Mouse (Mus musculus) stomach, embryonic 15.5 days (tissue): ENCODE results near the gene Cdh23. TPM values are rescaled to one million over a fixed set of nuclear protein-coding genes. Genes with fewer than 3 reads are reported as not detected.

Experiments used
- ATAC-seq: fragments of 200-750 bp; cut with Nextera tagmentation; 2 replicates; pipeline ENCODE4 v1.8.0; 2017; ENCODE audit warnings: low read depth, moderate number of reproducible peaks, moderate TSS enrichment; ENCODE audit not compliant: insufficient read depth, low FRiP score
- H3K27ac ChIP-seq: fragments of 300-500 bp; sonication (generic); 2 replicates; pipeline ENCODE4 v1.5.1; 2015; ENCODE audit warnings: mild to moderate bottlenecking, inconsistent platforms
- H3K27me3 ChIP-seq: fragments of 300-500 bp; sonication (generic); replicated peaks from 2 replicates; pipeline ENCODE4 v1.6.1; 2015; ENCODE audit warnings: inconsistent platforms
- H3K36me3 ChIP-seq: fragments of 300-500 bp; sonication (generic); 2 replicates; pipeline ENCODE4 v1.6.1; 2015; ENCODE audit warnings: inconsistent platforms
- H3K4me1 ChIP-seq: fragments of 300-500 bp; sonication (generic); 2 replicates; pipeline ENCODE4 v1.6.1; 2015; ENCODE audit warnings: inconsistent platforms
- H3K4me2 ChIP-seq: fragments of 300-500 bp; sonication (generic); 2 replicates; pipeline ENCODE4 v1.6.1; 2015; ENCODE audit warnings: mild to moderate bottlenecking, inconsistent platforms
- H3K4me3 ChIP-seq: fragments of 300-500 bp; sonication (generic); replicated peaks from 2 replicates; pipeline ENCODE4 v1.5.1; 2015; ENCODE audit warnings: inconsistent platforms
- H3K9ac ChIP-seq: fragments of 300-500 bp; sonication (generic); 2 replicates; pipeline ENCODE4 v1.6.1; 2015; ENCODE audit warnings: inconsistent platforms
- H3K9me3 ChIP-seq: fragments of 300-500 bp; sonication (generic); 2 replicates; pipeline ENCODE4 v1.6.1; 2016; ENCODE audit warnings: inconsistent platforms
- WGBS: fragments of 180-500 bp; shearing (Covaris S2); methylation state at CpG from one replicate; pipeline ENCODE4 v1.1.7; 2015; 5-methylcytosine and 5-hydroxymethylcytosine counted together
- polyA plus RNA-seq: library from polyadenylated mRNA; unstranded; fragments of >200 nt; fragmentation: Nextera tagmentation; extraction: Ambion mirVana; gene quantifications from 2 replicates; pipeline ENCODE4 v1.2.1, GENCODE M21; 2015

The Cdh23 gene
- polyA plus RNA-seq, 1 experiment from 2014 or later = 0.44 TPM

DNA sequence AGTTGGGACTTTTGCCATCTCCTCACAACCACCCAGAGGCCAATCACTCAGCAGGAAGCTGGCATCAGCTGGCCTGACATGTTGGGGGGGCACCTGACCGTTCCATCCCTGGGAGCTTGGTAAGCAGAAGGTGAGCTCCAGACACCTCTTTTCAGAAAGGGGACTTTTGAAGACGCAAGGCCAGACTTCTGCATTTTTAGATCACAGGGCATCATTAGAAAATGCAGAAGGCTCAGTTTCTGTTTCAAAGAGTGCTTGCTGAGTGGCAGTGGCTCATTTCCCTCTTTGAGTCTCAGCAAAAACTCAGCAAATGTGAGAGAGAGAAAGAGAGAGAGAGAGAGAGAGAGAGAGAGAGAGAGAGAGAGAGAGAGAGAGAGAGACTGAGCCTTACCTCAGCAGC, 8.8 kb upstream of the Cdh23 start:
- H3K4me2 ChIP-seq = no peak overlapping the region
- no peak overlapping the region for H3K9ac ChIP-seq
- no peak overlapping the region for H3K4me3 ChIP-seq
- 56% methylated on average over 2 of the region's 2 CpGs for WGBS
- no peak for ATAC-seq
- no peaks in the 10 kb centered on the region for H3K27me3 ChIP-seq
- H3K4me1 ChIP-seq = no peaks in the 10 kb centered on the region
- no peaks in the 10 kb centered on the region for H3K9me3 ChIP-seq
- H3K36me3 ChIP-seq = no peaks in the 10 kb centered on the region
- H3K27ac ChIP-seq = no peak overlapping the region

DNA sequence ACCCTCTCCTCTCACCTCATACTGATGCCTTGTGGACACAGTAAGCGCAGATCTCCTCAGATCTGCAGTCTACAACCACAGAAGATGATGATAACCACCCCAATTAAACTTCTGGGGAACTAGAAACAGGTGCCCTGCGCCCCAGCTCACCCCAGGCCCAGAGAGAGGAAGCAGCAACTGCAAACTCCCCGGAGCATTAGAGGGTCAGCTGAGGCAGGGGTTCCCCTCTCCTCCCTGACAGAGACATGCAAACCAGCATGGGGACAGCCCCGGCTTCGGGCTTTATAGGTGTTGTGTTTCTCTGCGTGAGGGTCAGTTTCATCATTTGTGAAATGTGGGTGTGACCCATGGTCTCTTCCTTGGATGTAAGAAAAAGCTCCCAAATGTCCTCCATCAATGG, 1.5 kb upstream of the Cdh23 start:
- peaks cover 11% of the 10 kb centered on the region; the same call in 1 of the 2 replicates for H3K27me3 ChIP-seq
- no peaks in the 10 kb centered on the region for H3K36me3 ChIP-seq
- no peak for ATAC-seq
- no peak overlapping the region for H3K4me2 ChIP-seq
- no peak overlapping the region for H3K27ac ChIP-seq
- no peaks in the 10 kb centered on the region for H3K4me1 ChIP-seq
- H3K9me3 ChIP-seq = no peaks in the 10 kb centered on the region
- no peak overlapping the region for H3K4me3 ChIP-seq
- no peak overlapping the region for H3K9ac ChIP-seq
- 82% methylated on average over 6 of the region's 6 CpGs for whole genome bisulfite sequencing

DNA sequence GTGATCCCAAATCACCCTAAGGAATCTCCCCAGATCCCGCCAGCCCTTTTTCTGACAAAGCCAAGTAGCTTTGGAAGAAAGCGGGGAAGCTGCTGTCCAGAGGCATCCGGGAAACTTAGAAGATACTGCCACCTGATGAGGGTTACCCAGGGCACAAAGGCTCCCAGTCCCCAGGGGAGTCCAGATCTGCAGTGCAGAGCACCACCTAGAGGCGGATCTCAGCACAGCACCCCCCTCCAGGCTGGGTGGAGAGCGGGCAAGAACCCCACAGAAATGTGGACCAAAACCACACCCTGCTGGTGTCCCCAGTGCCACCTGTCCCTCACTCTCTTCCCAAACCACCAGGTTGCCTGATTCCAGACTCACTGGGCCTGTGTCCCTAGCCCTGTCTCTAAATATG, 685 bp upstream of the Cdh23 start:
- no peak overlapping the region for H3K27ac ChIP-seq
- ATAC-seq = 0 out of 2 replicates have a peak, but pooled peaks have one; percentile 53
- 13% methylated on average over 5 of the region's 5 CpGs for WGBS
- H3K9me3 ChIP-seq = no peaks in the 10 kb centered on the region
- no peak overlapping the region for H3K9ac ChIP-seq
- no peaks in the 10 kb centered on the region for H3K4me1 ChIP-seq
- H3K27me3 ChIP-seq = peaks cover 11% of the 10 kb centered on the region; the same call in 1 of the 2 replicates
- no peak overlapping the region for H3K4me2 ChIP-seq
- no peak overlapping the region for H3K4me3 ChIP-seq
- H3K36me3 ChIP-seq = no peaks in the 10 kb centered on the region

DNA sequence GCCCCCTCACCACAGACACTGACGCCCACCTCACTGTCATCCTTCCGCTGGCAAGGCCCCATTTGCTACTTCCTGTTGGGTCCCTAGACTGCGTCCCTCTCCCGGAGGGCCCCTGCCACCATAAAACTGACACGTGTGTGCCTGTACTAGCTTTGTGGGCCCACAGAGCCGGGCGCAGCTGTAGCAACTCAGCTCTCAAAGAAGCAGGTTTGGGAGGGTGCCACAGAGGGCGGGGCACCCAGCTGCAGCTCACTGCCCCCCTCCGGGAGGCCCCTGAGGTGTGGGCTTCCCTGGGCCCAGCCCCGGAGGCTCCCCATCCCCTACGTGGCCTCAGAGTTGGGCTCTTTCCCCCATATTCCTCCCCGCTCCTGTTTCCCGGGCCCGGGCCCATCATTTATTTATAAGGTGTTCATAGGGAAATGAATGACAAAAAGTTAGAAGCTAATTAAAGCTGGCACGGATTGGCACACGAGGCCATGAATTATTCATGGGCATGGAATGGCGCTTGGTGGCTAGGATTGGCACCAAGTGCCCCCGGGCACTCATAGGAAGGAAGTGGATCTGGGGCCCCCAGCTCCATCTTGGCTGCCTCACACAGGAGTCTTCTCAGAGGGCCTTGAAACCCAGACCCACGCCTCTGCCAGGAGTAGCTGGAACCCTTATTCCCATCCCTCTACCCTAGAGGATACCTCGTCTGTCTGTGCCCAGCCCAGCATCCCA, 4.5 kb downstream of the Cdh23 start:
- H3K4me1 ChIP-seq = 0 out of 2 replicates have a peak, but pooled peaks cover 2% of the 10 kb centered on the region
- H3K9ac ChIP-seq = no peak overlapping the region
- ATAC-seq = no peak
- H3K9me3 ChIP-seq = no peaks in the 10 kb centered on the region
- no peak overlapping the region for H3K27ac ChIP-seq
- H3K36me3 ChIP-seq = no peaks in the 10 kb centered on the region
- no peak overlapping the region for H3K4me3 ChIP-seq
- 72% methylated on average over 20 of the region's 20 CpGs for WGBS
- peaks cover 27% of the 10 kb centered on the region for H3K27me3 ChIP-seq
- no peak overlapping the region for H3K4me2 ChIP-seq

DNA sequence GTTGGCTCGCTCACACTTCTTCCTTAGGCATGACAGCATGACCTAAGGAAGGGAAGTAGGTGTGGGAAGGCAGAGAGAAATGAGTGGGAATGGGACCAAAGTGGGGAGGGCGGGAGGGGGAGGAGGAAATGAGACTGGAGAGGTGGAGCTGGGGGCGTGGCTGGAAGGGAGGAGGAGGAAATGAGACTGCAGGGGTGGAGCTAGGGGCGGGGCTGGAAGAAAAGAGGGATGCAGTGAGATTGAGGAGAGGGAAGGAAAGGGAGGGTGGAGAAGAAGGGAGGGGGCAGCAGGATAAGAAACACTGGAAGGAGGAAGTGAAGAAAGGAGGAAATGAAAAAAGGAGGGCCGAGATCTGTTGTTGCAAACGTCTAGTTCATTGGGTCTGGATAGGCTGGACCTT, 5.3 kb downstream of the Cdh23 start:
- no peak overlapping the region for H3K9ac ChIP-seq
- no peaks in the 10 kb centered on the region for H3K36me3 ChIP-seq
- peaks cover 11% of the 10 kb centered on the region for H3K4me1 ChIP-seq
- no peak overlapping the region for H3K27ac ChIP-seq
- peaks cover 35% of the 10 kb centered on the region for H3K27me3 ChIP-seq
- ATAC-seq = no peak
- H3K9me3 ChIP-seq = no peaks in the 10 kb centered on the region
- H3K4me2 ChIP-seq = no peak overlapping the region
- no peak overlapping the region for H3K4me3 ChIP-seq
- 37% methylated on average over 6 of the region's 6 CpGs for WGBS

DNA sequence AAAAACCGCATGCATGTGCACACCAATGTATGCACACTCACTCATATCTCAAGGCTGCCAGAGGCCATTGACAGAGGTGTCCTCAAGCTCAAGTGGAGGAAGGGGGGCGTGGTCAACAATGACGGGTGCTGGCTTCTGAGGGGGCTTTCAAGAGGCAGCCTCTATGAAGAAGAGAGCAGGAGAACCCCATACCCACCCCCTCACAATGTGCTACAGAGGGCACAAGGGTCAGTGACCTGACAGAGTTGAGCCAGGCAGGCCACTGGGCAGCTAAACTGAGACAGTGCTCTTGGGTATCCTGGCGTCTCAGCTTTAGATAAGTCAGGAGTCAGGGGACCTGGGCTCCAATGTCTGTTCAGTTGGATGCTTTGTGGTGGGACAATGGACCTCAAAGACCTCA, 6.9 kb downstream of the Cdh23 start:
- Histone ChIP-seq H3K4me2 (no peak overlapping the region), H3K27me3 (peaks cover 51% of the 10 kb centered on the region), H3K27ac (no peak overlapping the region), H3K9me3 (no peaks in the 10 kb centered on the region), H3K4me3 (no peak overlapping the region), H3K4me1 (peaks cover 14% of the 10 kb centered on the region), H3K9ac (no peak overlapping the region), H3K36me3 (no peaks in the 10 kb centered on the region)
- ATAC-seq = no peak
- 69% methylated on average over 4 of the region's 4 CpGs for WGBS

DNA sequence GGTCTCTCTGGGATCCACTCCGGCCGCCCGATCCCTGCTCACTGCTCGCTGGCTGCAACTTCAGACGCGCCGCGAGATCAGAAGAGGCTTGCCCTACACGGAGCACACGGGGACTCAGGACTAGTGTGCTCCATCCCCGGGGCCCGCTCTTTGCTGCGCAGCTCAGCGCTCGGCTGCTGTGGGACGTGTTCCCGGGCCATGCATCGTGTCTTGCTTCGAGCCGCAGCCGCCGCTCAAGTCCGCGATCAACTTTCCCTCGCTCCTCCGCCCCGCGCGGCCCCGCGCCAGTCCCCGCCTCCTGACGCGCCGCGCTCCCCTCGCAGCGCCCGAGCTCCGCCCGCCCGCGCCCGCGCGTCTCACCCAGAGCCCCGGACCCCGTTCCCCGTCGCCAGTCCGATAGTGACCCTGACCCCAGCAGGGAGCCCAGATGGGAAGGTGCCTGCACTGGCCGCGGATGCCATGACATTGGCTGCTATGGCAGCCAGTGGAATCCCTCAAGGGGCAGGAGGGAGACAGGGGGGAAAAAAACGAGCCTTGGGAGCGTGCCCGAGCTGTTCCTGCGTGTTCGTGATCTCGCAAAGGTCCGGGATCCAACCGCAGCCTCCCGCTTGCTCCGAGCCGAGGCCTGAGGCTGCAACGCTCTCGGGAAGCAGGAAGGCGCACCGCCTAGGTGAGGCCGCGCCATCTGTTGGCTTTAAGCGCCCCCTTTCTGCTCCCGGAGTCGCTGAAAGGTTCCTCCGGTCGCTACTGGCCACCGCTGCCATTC, 9.1 kb downstream of the Cdh23 start:
- H3K4me2 ChIP-seq = peak overlapping the region; percentile 100
- H3K9ac ChIP-seq = peak overlapping the region; percentile 37; the same call in 1 of the 2 replicates
- H3K4me1 ChIP-seq = peaks cover 14% of the 10 kb centered on the region
- peaks cover 58% of the 10 kb centered on the region for H3K27me3 ChIP-seq
- no peaks in the 10 kb centered on the region for H3K9me3 ChIP-seq
- ATAC-seq = peak; percentile 57
- H3K27ac ChIP-seq = no peak overlapping the region
- no peaks in the 10 kb centered on the region for H3K36me3 ChIP-seq
- peak overlapping the region; percentile 59 for H3K4me3 ChIP-seq
- under 1% methylated on average over 76 of the region's 76 CpGs for WGBS

DNA sequence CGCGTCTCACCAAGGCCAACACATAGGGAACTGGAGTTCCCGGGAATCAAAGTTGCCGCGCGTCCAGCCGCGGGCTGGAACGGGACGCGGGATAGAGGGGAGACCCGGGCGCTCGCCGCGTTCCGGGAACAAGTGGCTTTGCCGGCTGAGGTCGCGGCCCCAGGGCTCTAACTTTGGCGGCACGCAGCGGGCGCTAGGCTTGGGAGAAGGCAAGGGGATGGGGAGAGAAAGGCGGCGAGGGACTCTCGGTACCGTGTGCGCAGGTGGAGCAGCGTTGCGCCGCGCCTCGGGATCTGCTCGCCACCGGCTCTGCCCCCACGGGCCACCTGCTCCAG, 9.7 kb downstream of the Cdh23 start:
- Histone ChIP-seq H3K9ac (no peak overlapping the region), H3K27ac (no peak overlapping the region), H3K36me3 (no peaks in the 10 kb centered on the region), H3K4me1 (peaks cover 14% of the 10 kb centered on the region), H3K9me3 (no peaks in the 10 kb centered on the region), H3K27me3 (peaks cover 58% of the 10 kb centered on the region), H3K4me3 (peak overlapping the region; percentile 59), H3K4me2 (peak overlapping the region; percentile 100)
- ATAC-seq = no peak
- under 1% methylated on average over 35 of the region's 37 CpGs for WGBS

DNA sequence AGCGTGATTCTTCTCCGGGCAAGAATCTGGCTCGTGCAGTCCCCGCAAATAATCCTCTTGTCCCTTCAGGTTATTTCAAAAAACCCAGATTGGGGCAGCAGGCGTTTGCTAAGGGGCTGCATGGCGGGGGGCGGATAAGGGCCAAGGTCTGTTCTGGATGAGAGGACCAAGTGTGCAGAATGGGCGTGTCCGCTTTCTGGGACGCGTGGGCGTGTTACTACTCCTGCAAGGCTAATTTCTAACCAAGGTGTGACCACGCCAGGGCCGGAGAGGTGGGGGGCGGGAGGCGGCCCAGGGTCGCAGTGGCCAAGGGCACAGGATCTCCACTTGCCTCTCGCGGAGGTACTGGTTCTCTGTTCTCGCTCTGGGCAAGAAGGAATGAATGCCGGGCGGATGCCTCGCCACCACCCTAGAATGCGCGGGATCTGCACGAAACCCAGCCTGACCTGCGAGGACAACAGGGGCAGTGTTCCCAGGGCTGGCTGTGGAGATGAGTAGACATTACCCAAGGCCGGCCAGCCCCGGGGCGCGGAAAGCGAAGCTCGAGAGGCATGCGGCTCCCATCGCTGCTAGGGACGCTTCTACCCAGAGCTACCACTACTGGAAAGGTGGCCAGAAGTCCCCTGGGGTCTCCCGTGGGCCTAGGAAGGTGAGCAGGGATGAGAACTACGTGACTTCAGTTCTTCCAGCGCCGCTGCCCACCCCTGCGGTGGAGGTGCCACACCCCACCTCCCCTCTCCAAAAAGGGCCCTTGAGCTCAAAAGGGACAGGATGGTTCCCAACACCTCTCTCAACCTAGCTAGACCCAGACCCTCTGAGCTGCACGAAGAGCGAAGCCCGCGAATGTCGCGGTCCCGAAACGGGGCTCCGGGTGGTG, 10.3 kb downstream of the Cdh23 start:
- Histone ChIP-seq H3K9me3 (no peaks in the 10 kb centered on the region), H3K4me2 (peak overlapping the region; percentile 100), H3K4me3 (peak overlapping the region; percentile 59), H3K4me1 (peaks cover 14% of the 10 kb centered on the region), H3K36me3 (no peaks in the 10 kb centered on the region), H3K27me3 (peaks cover 58% of the 10 kb centered on the region), H3K27ac (no peak overlapping the region), H3K9ac (no peak overlapping the region)
- 6% methylated on average over 50 of the region's 50 CpGs for WGBS
- ATAC-seq = no peak

DNA sequence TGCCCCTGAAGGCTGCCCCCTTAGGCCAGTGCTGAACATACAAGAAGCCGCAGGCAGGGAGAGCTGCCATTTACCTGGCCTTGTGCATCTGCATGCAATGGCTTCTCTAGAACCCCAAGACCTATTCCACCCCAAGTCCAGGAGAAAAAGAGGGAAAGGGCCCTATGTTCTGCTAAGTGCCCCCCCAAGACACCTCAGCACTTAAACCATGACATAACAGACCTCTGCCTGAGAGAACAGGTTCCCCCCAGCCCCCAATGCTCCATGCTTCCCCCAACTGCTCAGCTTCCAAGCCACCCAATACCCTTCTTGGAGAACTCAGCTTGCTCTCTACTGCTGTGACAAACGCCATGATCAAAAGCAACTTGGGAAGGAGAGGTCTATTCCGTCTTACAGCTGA, 17.4 kb downstream of the Cdh23 start:
- no peak overlapping the region for H3K27ac ChIP-seq
- no peaks in the 10 kb centered on the region for H3K4me1 ChIP-seq
- 74% methylated on average over 3 of the region's 3 CpGs for WGBS
- no peak for ATAC-seq
- 0 out of 2 replicates have a peak, but pooled peaks cover 3% of the 10 kb centered on the region for H3K27me3 ChIP-seq
- no peaks in the 10 kb centered on the region for H3K36me3 ChIP-seq
- no peaks in the 10 kb centered on the region for H3K9me3 ChIP-seq
- no peak overlapping the region for H3K4me3 ChIP-seq
- H3K4me2 ChIP-seq = no peak overlapping the region
- H3K9ac ChIP-seq = no peak overlapping the region

DNA sequence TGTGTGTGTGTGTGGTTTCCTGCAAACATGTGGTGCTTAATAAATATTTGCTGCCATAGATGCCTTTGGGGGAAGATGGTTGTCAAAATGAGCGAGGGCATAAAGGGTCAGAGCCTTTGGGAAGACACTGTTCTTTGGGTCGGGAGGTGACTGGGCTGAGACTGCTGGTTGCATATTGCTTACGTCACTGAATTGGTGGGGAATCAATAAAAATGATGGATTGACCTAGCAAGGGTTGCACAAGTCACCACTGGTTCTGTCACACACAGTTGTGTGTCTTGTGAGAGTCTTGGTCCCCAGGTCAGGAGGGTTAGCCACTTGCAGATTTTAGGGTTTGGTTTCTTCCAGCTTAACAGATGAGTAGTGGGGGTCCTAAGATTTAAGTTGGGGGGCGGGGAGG, 19.0 kb downstream of the Cdh23 start:
- Histone ChIP-seq H3K27me3 (no peaks in the 10 kb centered on the region), H3K9ac (no peak overlapping the region), H3K4me2 (no peak overlapping the region), H3K27ac (no peak overlapping the region), H3K4me1 (no peaks in the 10 kb centered on the region), H3K4me3 (no peak overlapping the region), H3K9me3 (no peaks in the 10 kb centered on the region), H3K36me3 (no peaks in the 10 kb centered on the region)
- WGBS = 58% methylated on average over 4 of the region's 4 CpGs
- no peak for ATAC-seq

DNA sequence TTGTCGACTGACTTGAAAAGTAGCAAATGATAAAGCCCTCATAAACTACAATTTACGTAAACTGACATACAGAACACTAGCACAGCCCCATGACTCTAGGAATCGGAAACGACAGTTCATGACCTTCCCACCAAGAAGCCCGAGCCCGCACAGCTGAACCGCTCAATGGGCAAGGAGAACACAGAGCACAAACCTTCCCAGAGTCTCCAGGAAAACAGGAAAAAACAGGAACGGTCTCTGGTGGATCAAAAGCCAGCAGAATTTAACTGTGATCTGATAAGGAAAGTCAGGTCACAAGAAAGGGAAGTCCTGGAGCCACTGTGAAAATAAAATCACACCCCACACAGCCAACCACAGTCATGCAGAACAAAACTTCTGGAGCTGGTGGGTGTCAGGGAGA, 26.1 kb downstream of the Cdh23 start:
- H3K9me3 ChIP-seq = no peaks in the 10 kb centered on the region
- H3K27ac ChIP-seq = no peak overlapping the region
- H3K9ac ChIP-seq = no peak overlapping the region
- H3K4me1 ChIP-seq = no peaks in the 10 kb centered on the region
- no peak for ATAC-seq
- no peaks in the 10 kb centered on the region for H3K27me3 ChIP-seq
- H3K36me3 ChIP-seq = no peaks in the 10 kb centered on the region
- H3K4me3 ChIP-seq = no peak overlapping the region
- H3K4me2 ChIP-seq = no peak overlapping the region
- WGBS = 55% methylated on average over 8 of the region's 8 CpGs
